Mouse (Mus musculus): ENCODE measurements around the gene Tmem161a. TPM values are rescaled to one million over a fixed set of nuclear protein-coding genes. Genes with fewer than 3 reads are reported as not detected.

The Tmem161a gene
- total RNA-seq (2023) = 48.1 TPM

GRCm38 (mm10) chr8:70172043-70172681 lies at the start of gene Tmem161a:
Gene Tmem161a (plus strand): TSS chr8:70172356.

GRCm38 (mm10) chr8:70131166-70131883 lies 40.8 kb upstream of the Tmem161a start, which contains the start of gene Nr2c2ap:
Gene Nr2c2ap (plus strand): TSS chr8:70131333.

GRCm38 (mm10) chr8:70139026-70139857 lies 32.9 kb upstream of the Tmem161a start, which contains the start of the genes Rfxank, Borcs8 and Mef2b:
Gene Rfxank (minus strand): TSS chr8:70139154.
Gene Borcs8 (plus strand): TSS chr8:70139499.
Gene Mef2b (plus strand): TSS chr8:70139711.

GRCm38 (mm10) chr8:70212112-70213055 lies 40.2 kb downstream of the Tmem161a start, which contains the start of gene Slc25a42:
Gene Slc25a42 (minus strand): TSS chr8:70212305.

Other genes starting within 250 kb of the Tmem161a start
- 75.0 TPM for gene Gatad2a, start 176.0 kb upstream of the Tmem161a start, total RNA-seq (2023)
- 136 TPM for gene Mau2, start 129.6 kb upstream of the Tmem161a start, total RNA-seq (2023)
- gene Sugp1, start 129.5 kb upstream of the Tmem161a start, total RNA-seq (2023) = 52.8 TPM
- not detected for gene Tm6sf2, start 99.4 kb upstream of the Tmem161a start, total RNA-seq (2023)
- gene Hapln4, start 88.9 kb upstream of the Tmem161a start, total RNA-seq (2023) = not detected
- not detected for gene Ncan, start 51.5 kb upstream of the Tmem161a start, total RNA-seq (2023)
- gene Nr2c2ap, start 41.0 kb upstream of the Tmem161a start, total RNA-seq (2023) = 24.6 TPM
- gene Rfxank, start 33.2 kb upstream of the Tmem161a start, total RNA-seq (2023) = 25.9 TPM
- gene Borcs8, start 32.9 kb upstream of the Tmem161a start, total RNA-seq (2023) = 55.2 TPM
- 3.4 TPM for gene Mef2b, start 32.6 kb upstream of the Tmem161a start, total RNA-seq (2023)
- gene Slc25a42, start 39.9 kb downstream of the Tmem161a start, total RNA-seq (2023) = 9.9 TPM
- gene Sugp2, start 61.9 kb downstream of the Tmem161a start, total RNA-seq (2023) = 72.7 TPM
- 6.4 TPM for gene Armc6, start 62.1 kb downstream of the Tmem161a start, total RNA-seq (2023)
- 6.3 TPM for gene Homer3, start 110.5 kb downstream of the Tmem161a start, total RNA-seq (2023)
- 81.1 TPM for gene Ddx49, start 130.1 kb downstream of the Tmem161a start, total RNA-seq (2023)
- 115 TPM for gene Cope, start 130.2 kb downstream of the Tmem161a start, total RNA-seq (2023)
- not detected for gene Cers1, start 143.4 kb downstream of the Tmem161a start, total RNA-seq (2023)
- gene Gdf1, start 157.5 kb downstream of the Tmem161a start, total RNA-seq (2023) = not detected
- 71.3 TPM for gene Upf1, start 180.9 kb downstream of the Tmem161a start, total RNA-seq (2023)
- gene Comp, start 201.2 kb downstream of the Tmem161a start, total RNA-seq (2023) = not detected